Mouse (Mus musculus): ENCODE measurements around the gene C2cd5. TPM values are rescaled to one million over a fixed set of nuclear protein-coding genes. Genes with fewer than 3 reads are reported as not detected.

The C2cd5 gene
- total RNA-seq, 2 experiments from 2014 or later, result 16.6 to 20.8 TPM

GRCm38 (mm10) chr6:143115505-143115904 lies 15.6 kb upstream of the C2cd5 start:
- DNase-seq, result no peak

- no peak for DNase-seq
Measured at GRCm38 (mm10) chr6:143115011-143115445, 15.1 kb upstream of the C2cd5 start.

GRCm38 (mm10) chr6:143114556-143114955 lies 14.6 kb upstream of the C2cd5 start:
- no peak for DNase-seq

GRCm38 (mm10) chr6:143110371-143110770 lies 10.4 kb upstream of the C2cd5 start:
- DNase-seq, result no peak

- no peak for DNase-seq
Measured at GRCm38 (mm10) chr6:143109622-143110218, 9.8 kb upstream of the C2cd5 start.

GRCm38 (mm10) chr6:143108031-143108430 lies 8.1 kb upstream of the C2cd5 start:
- no peak for DNase-seq

- no peak for DNase-seq
Measured at GRCm38 (mm10) chr6:143107611-143108010, 7.7 kb upstream of the C2cd5 start.

GRCm38 (mm10) chr6:143105766-143106165 lies 5.8 kb upstream of the C2cd5 start:
- DNase-seq, result no peak

GRCm38 (mm10) chr6:143103981-143104680 lies 4.2 kb upstream of the C2cd5 start:
- no peak for DNase-seq

GRCm38 (mm10) chr6:143100478-143101115 lies 656 bp upstream of the C2cd5 start:
- no peak for DNase-seq

GRCm38 (mm10) chr6:143099281-143099680 lies 660 bp downstream of the C2cd5 start:
- no peak for DNase-seq

- no peak for DNase-seq
Measured at GRCm38 (mm10) chr6:143095126-143095525, 4.8 kb downstream of the C2cd5 start.

- no peak for DNase-seq
Measured at GRCm38 (mm10) chr6:143092856-143093255, 7.1 kb downstream of the C2cd5 start.

- no peak for DNase-seq
Measured at GRCm38 (mm10) chr6:143091076-143091475, 8.9 kb downstream of the C2cd5 start.

- no peak for DNase-seq
Measured at GRCm38 (mm10) chr6:143087332-143087731, 12.6 kb downstream of the C2cd5 start.

- no peak for DNase-seq
Measured at GRCm38 (mm10) chr6:143085898-143086297, 14.0 kb downstream of the C2cd5 start.

- no peak for DNase-seq
Measured at GRCm38 (mm10) chr6:143084314-143085025, 15.5 kb downstream of the C2cd5 start.

GRCm38 (mm10) chr6:143081479-143082106 lies 18.3 kb downstream of the C2cd5 start:
- DNase-seq, result no peak

- no peak for DNase-seq
Measured at GRCm38 (mm10) chr6:143080774-143081173, 19.2 kb downstream of the C2cd5 start.

- no peak for DNase-seq
Measured at GRCm38 (mm10) chr6:143079126-143079525, 20.8 kb downstream of the C2cd5 start.

GRCm38 (mm10) chr6:143076461-143076860 lies 23.5 kb downstream of the C2cd5 start:
- no peak for DNase-seq

GRCm38 (mm10) chr6:143073914-143074313 lies 26.0 kb downstream of the C2cd5 start:
- no peak for DNase-seq
